Mouse (Mus musculus): ENCODE results near the gene Lrrc9. TPM values are rescaled to one million over a fixed set of nuclear protein-coding genes. Genes with fewer than 3 reads are reported as not detected.

Gene Lrrc9
- polyA plus RNA-seq, 1 experiment from 2014 or later: 0.22 TPM

GRCm38 (mm10) chr12:72484872-72485271, 43.2 kb downstream of the Lrrc9 start:
- Histone ChIP-seq H3K4me3 (replicated peaks) (no peak overlapping the region), H3K9me3 (no peaks in the 10 kb centered on the region), H3K4me2 (no peak overlapping the region), H3K9ac (no peak overlapping the region), H3K36me3 (no peaks in the 10 kb centered on the region), H3K4me1 (no peaks in the 10 kb centered on the region), H3K27me3 (replicated peaks) (no peaks in the 10 kb centered on the region), H3K27ac (no peak overlapping the region)
- ATAC-seq (ENCODE audit: insufficient read depth, low FRiP score, low read depth): no peak

DNA sequence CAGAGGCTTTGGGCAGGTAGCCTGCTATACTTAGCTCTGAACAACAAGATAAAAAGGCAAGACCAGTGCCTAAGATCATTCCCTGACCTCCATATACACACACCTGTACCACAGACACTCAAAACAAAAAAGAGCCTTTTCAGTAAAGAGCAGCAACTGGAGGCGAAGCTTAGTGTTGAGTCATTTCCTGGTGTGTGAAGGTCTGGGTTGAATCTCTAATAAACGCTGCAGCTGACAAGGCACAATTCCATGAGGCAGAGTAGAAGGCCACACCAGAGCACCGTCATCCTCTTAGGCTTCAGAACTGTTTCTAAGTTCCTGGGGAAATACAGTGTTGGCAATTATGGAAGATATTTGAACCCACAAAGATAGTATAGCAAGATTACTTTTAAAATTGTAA, 45.8 kb downstream of the Lrrc9 start:
- H3K4me3 ChIP-seq (replicated peaks): no peak overlapping the region
- H3K9me3 ChIP-seq: no peaks in the 10 kb centered on the region
- no peak for ATAC-seq (ENCODE audit: insufficient read depth, low FRiP score, low read depth)
- no peaks in the 10 kb centered on the region for H3K36me3 ChIP-seq
- H3K9ac ChIP-seq: no peak overlapping the region
- no peaks in the 10 kb centered on the region for H3K4me1 ChIP-seq
- no peaks in the 10 kb centered on the region for H3K27me3 ChIP-seq (replicated peaks)
- WGBS: 55% methylated on average over 3 of the region's 3 CpGs
- H3K27ac ChIP-seq: no peak overlapping the region
- no peak overlapping the region for H3K4me2 ChIP-seq

DNA sequence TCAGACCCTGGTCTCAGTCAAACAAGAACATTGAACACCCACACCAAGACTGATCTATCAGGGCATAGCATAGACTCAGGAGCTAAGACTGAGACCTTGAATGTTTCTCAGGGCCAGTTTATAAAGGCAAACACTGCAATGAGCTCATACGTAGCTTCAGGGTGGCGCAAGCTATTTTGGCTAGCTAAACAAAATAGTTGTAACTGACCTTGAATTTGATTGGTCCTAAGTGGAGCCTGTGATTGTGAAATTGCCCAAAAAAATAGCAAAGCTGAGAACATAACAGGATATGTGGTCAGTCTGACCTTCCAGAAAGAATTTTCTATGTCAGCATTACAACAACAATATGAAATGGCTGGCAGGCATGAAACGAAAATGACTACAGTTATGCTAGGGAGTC, 48.3 kb downstream of the Lrrc9 start:
- Histone ChIP-seq H3K36me3 (no peaks in the 10 kb centered on the region), H3K9me3 (no peaks in the 10 kb centered on the region), H3K27me3 (replicated peaks) (no peaks in the 10 kb centered on the region), H3K4me2 (no peak overlapping the region), H3K9ac (no peak overlapping the region), H3K4me1 (no peaks in the 10 kb centered on the region), H3K4me3 (replicated peaks) (no peak overlapping the region), H3K27ac (no peak overlapping the region)
- ATAC-seq (ENCODE audit: insufficient read depth, low FRiP score, low read depth): no peak
- WGBS: 78% methylated on average over 3 of the region's 3 CpGs

DNA sequence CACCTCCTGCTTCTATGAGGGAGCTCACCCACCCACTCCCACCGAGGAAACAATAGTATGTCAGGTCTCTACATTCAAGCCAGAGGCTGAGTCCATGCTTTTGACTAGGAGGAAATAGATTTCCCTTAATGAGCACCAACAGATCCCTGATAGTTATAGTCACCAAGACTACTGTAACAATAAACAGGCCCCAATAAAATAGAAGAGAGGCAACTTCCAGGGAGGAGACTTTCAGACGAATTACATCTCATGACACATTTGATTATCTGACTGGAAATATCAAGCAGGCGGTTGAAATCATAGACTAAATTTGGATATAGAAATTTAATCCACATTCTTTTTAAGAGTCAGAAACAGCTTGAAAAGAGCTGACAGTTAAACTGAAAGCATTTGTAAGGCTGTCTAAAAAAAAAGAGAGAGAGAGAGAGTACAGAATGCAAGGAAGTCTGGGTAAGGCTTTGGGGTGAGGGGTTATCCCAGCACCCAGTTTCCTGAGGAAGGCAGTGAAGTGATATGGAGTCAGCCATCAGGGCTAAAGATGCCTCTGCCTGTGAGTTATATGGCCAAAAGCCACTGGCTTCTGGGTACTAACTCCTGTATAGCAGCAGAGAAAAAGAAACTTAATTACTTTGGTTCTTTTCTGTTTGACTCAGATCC, 49.5 kb downstream of the Lrrc9 start:
- H3K9ac ChIP-seq: no peak overlapping the region
- no peak overlapping the region for H3K4me2 ChIP-seq
- H3K27ac ChIP-seq: no peak overlapping the region
- 60% methylated on average over 3 of the region's 3 CpGs for WGBS
- H3K4me3 ChIP-seq (replicated peaks): no peak overlapping the region
- H3K4me1 ChIP-seq: no peaks in the 10 kb centered on the region
- no peaks in the 10 kb centered on the region for H3K9me3 ChIP-seq
- no peaks in the 10 kb centered on the region for H3K27me3 ChIP-seq (replicated peaks)
- H3K36me3 ChIP-seq: no peaks in the 10 kb centered on the region
- ATAC-seq (ENCODE audit: insufficient read depth, low FRiP score, low read depth): no peak

GRCm38 (mm10) chr12:72496866-72497600, 55.4 kb downstream of the Lrrc9 start:
- H3K36me3 ChIP-seq: no peaks in the 10 kb centered on the region
- H3K27ac ChIP-seq: no peak overlapping the region
- no peaks in the 10 kb centered on the region for H3K9me3 ChIP-seq
- ATAC-seq (ENCODE audit: insufficient read depth, low FRiP score, low read depth): no peak
- no peaks in the 10 kb centered on the region for H3K4me1 ChIP-seq
- H3K9ac ChIP-seq: no peak overlapping the region
- H3K4me2 ChIP-seq: no peak overlapping the region
- no peaks in the 10 kb centered on the region for H3K27me3 ChIP-seq (replicated peaks)
- H3K4me3 ChIP-seq (replicated peaks): no peak overlapping the region
- WGBS: 73% methylated on average over 12 of the region's 12 CpGs

- H3K4me3 ChIP-seq (replicated peaks): no peak overlapping the region
- no peak overlapping the region for H3K27ac ChIP-seq
- H3K9me3 ChIP-seq: no peaks in the 10 kb centered on the region
- no peak overlapping the region for H3K4me2 ChIP-seq
- H3K36me3 ChIP-seq: no peaks in the 10 kb centered on the region
- no peak overlapping the region for H3K9ac ChIP-seq
- no peaks in the 10 kb centered on the region for H3K27me3 ChIP-seq (replicated peaks)
- ATAC-seq (ENCODE audit: insufficient read depth, low FRiP score, low read depth): no peak
- WGBS: 75% methylated on average over 7 of the region's 7 CpGs
- H3K4me1 ChIP-seq: no peaks in the 10 kb centered on the region
These were observed 67.9 kb downstream of the Lrrc9 start for GRCm38 (mm10) chr12:72509606-72510005.

DNA sequence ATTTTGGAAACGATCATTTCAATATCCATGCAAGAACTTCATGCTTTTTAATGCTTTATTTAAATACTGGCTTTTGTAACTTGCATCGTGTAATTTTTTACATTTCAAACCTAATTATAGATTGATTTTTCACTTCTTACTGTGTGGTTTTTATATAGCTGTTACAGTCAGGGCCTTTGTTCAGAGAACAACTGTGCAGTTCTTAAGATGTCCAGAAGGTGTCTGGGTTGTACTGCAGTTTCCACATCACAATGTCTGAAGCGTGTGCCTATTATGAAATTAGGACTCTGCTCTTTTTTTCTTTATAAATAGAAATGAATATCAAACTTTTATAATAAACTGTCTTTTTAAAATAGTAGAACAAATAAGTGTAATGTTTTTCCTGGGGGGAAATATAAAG, 73.8 kb downstream of the Lrrc9 start:
- Histone ChIP-seq H3K4me2 (no peak overlapping the region), H3K27me3 (replicated peaks) (no peaks in the 10 kb centered on the region), H3K36me3 (no peaks in the 10 kb centered on the region), H3K4me3 (replicated peaks) (no peak overlapping the region), H3K9me3 (no peaks in the 10 kb centered on the region), H3K27ac (no peak overlapping the region), H3K4me1 (0 out of 2 replicates have a peak, but pooled peaks cover 6% of the 10 kb centered on the region), H3K9ac (no peak overlapping the region)
- no peak for ATAC-seq (ENCODE audit: insufficient read depth, low FRiP score, low read depth)
- 59% methylated on average over 3 of the region's 3 CpGs for WGBS

DNA sequence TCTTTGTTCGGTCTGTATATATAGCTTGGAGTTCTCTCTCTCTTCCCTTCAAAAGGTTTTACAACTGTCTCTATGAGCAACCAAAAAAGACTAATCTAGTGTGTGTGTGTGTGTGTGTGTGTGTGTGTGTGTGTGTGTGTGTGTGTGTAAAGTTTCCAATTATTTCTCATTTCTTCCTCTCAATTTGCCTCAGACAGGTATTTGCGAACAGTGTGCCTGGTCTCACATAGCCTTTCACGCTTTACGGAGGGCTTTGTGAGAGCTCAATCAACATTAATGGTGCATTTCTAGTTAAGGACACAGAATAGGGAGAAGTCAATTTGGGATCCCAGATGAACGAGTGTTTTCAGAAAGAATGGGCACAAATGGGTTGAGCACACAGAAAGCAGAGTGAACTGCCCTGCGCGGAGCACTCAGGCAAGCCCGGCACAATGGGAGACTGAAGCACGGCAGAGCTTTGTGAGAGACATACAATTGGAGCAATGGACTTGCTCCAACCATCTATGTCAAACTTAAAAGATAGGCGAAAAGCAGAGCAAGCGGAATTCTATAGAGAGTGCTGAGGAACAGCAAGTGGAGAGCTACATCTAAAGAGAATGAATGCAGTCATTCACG, 76.6 kb downstream of the Lrrc9 start:
- no peaks in the 10 kb centered on the region for H3K27me3 ChIP-seq (replicated peaks)
- H3K9ac ChIP-seq: no peak overlapping the region
- WGBS: 87% methylated on average over 12 of the region's 12 CpGs
- H3K36me3 ChIP-seq: no peaks in the 10 kb centered on the region
- ATAC-seq (ENCODE audit: insufficient read depth, low FRiP score, low read depth): no peak
- 0 out of 2 replicates have a peak, but pooled peaks cover 6% of the 10 kb centered on the region for H3K4me1 ChIP-seq
- H3K9me3 ChIP-seq: no peaks in the 10 kb centered on the region
- H3K4me2 ChIP-seq: no peak overlapping the region
- no peak overlapping the region for H3K4me3 ChIP-seq (replicated peaks)
- H3K27ac ChIP-seq: no peak overlapping the region

- no peak overlapping the region for H3K9ac ChIP-seq
- 47% methylated on average over 9 of the region's 9 CpGs for WGBS
- no peak overlapping the region for H3K27ac ChIP-seq
- no peak overlapping the region for H3K4me3 ChIP-seq (replicated peaks)
- H3K9me3 ChIP-seq: no peaks in the 10 kb centered on the region
- ATAC-seq (ENCODE audit: insufficient read depth, low FRiP score, low read depth): no peak
- H3K4me2 ChIP-seq: no peak overlapping the region
- no peaks in the 10 kb centered on the region for H3K27me3 ChIP-seq (replicated peaks)
- 0 out of 2 replicates have a peak, but pooled peaks cover 6% of the 10 kb centered on the region for H3K4me1 ChIP-seq
- no peaks in the 10 kb centered on the region for H3K36me3 ChIP-seq
These were observed 77.7 kb downstream of the Lrrc9 start for GRCm38 (mm10) chr12:72519352-72519751.

DNA sequence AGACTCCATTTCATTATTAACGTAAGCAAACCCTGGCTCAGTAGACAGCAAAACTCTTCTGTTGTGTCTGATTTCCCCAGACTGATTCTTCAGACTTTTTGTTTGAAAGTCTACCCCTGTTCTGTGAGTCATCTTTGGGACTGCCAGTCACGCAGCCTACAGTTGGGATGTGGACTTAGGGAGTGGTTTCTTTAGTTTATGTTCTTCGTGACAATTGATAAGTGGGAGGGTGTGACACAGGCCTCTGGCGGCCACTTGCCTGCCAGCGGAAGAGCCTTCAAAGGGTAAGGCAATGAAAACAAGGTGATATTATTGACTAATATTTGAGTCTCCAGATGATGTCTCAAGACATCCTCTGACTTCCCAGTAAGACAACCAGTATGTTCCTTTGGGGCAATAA, 78.2 kb downstream of the Lrrc9 start:
- H3K36me3 ChIP-seq: no peaks in the 10 kb centered on the region
- WGBS: 45% methylated on average over 5 of the region's 5 CpGs
- ATAC-seq (ENCODE audit: insufficient read depth, low FRiP score, low read depth): no peak

DNA sequence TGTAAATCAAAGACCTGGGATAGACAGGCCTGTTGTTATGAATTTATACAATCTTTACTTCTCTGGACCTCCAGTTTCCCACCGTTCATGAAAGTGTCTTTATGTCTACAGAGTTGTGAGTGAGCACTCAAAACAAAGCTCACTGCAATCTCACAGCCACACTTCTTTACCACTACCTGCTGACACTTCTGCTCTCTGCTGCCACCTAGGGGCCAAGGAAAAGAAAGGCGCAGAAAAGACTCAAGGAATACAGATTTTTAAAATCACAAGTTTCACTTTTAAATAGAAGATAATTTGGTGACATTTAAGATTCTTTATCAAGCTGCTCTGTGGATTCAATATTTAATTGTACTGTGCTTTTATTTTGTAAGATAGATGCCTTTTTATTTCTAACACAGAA, 79.0 kb downstream of the Lrrc9 start:
- 4% methylated on average over 2 of the region's 2 CpGs for WGBS
- H3K36me3 ChIP-seq: no peaks in the 10 kb centered on the region
- ATAC-seq (ENCODE audit: insufficient read depth, low FRiP score, low read depth): no peak
- no peaks in the 10 kb centered on the region for H3K9me3 ChIP-seq
- no peak overlapping the region for H3K4me3 ChIP-seq (replicated peaks)
- no peaks in the 10 kb centered on the region for H3K27me3 ChIP-seq (replicated peaks)
- 0 out of 2 replicates have a peak, but pooled peaks cover 6% of the 10 kb centered on the region for H3K4me1 ChIP-seq
- no peak overlapping the region for H3K9ac ChIP-seq
- no peak overlapping the region for H3K4me2 ChIP-seq
- no peak overlapping the region for H3K27ac ChIP-seq

More for the DNA sequence above, 78.2 kb downstream of the Lrrc9 start:
- Histone ChIP-seq H3K4me1 (0 out of 2 replicates have a peak, but pooled peaks cover 6% of the 10 kb centered on the region), H3K9me3 (no peaks in the 10 kb centered on the region), H3K4me3 (replicated peaks) (no peak overlapping the region), H3K27ac (no peak overlapping the region), H3K27me3 (replicated peaks) (no peaks in the 10 kb centered on the region), H3K4me2 (no peak overlapping the region), H3K9ac (no peak overlapping the region)

DNA sequence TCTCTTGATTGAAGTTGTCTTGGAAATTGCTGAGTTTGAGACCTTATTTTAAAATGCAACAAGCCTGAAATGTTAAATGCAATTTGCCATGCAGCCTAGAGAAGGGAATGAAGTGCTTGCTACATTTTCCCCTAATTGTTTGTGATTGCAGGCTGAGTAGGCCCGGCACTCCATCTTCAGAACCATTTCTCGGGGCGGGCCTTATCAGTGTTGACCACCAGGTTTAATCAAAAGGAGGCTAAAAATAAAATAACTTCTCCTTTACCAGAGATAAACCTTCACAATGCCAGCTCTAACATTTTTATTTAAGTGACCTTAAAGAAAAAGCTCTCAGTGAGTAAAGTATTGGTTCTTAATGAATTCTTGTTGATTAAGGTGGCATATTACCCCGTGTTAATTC, 83.9 kb downstream of the Lrrc9 start:
- no peak for ATAC-seq (ENCODE audit: insufficient read depth, low FRiP score, low read depth)
- no peaks in the 10 kb centered on the region for H3K27me3 ChIP-seq (replicated peaks)
- 57% methylated on average over 4 of the region's 4 CpGs for WGBS
- H3K36me3 ChIP-seq: no peaks in the 10 kb centered on the region
- no peak overlapping the region for H3K4me3 ChIP-seq (replicated peaks)
- H3K4me2 ChIP-seq: no peak overlapping the region
- H3K27ac ChIP-seq: no peak overlapping the region
- H3K9me3 ChIP-seq: no peaks in the 10 kb centered on the region
- H3K9ac ChIP-seq: no peak overlapping the region
- H3K4me1 ChIP-seq: no peaks in the 10 kb centered on the region

Measured in stomach, embryonic 15.5 days (tissue).